Mouse (Mus musculus) kidney, adult 9 months (tissue): ENCODE data around the gene Ndrg3.
"Not testable (repeated sequence)": the region's sequence is repeated elsewhere in the genome, so short reads cannot be mapped to it uniquely, and the experiment has no call there.

ENCODE experiments used
- DNase-seq: peaks from one replicate; pipeline ENCODE4 v3.0.0; 2022

Gene Ndrg3

GRCm38 (mm10) chr2:156933426-156933825 lies 58.4 kb downstream of the Ndrg3 start:
- DNase-seq = no peak

DNA sequence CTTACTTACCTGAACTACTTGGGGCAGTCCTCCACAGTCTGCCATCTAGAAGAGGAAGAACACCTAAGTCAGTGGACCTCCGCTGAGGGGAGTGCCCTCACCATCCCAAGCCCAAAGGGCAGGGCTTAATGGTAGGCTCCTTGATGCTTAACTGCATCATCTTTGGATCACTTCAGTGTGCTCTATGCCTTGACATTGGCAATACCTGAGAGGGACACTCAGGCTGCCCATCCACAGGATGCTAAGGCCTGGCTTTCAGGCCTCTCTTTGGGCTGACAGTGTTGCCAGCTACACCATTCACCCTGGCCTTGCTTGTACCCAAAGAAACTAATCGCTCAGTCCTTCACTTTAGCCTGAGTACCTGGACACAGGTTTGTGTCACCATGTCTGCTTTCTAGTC lies 60.4 kb downstream of the Ndrg3 start:
- DNase-seq = no peak

GRCm38 (mm10) chr2:156930549-156930948 lies 61.3 kb downstream of the Ndrg3 start:
- DNase-seq = no peak

DNA sequence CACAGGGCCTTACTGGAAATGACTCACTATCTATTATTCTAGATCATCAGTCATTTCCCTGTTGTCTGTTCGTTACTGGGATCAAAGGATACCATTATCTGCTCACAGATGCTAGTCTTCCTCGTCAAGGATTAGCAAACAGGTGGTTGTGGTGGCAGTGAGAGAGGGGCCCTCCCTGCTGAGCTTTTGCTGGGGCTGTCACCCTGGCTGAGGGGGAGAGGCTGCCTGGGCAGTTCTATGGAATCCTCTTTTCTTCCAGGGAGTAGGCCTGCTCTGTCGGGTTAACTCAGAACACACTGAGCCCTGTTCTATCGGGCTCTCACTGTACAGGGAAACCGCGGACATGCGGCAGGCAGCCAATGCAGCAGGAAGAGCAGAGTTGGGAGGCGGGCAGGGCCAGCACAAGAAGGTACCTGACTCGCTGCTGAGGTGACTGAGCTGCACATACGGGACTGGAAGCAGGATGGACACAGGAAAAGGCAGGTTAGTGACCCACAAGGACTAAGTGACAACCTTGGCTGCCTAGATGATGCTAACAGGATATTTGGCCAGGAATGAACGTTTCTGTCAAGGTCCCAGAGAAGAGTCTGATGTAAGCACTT lies 62.2 kb downstream of the Ndrg3 start:
- DNase-seq = no peak

DNA sequence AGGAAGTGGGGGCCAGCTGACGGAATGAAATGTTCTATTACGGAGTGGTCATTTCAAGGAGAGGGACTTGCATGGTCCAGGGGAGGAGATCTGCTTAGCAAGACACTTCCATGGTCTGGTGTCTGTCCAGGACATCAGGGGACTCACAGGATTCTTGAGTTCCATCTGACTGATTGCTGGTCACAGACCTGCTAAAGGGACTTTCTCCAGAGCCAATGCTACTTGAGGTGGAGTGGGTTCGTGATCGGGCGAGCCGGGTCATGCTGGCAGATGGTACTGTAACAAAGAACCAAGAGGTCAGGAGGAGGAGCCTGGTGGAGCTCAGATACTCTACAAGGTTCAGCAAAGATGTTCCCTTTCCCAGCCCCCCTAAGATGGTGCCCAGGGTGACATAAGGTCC lies 63.2 kb downstream of the Ndrg3 start:
- DNase-seq = no peak

- DNase-seq = no peak
Measured at GRCm38 (mm10) chr2:156927663-156928062, 64.2 kb downstream of the Ndrg3 start.

- not testable (repeated sequence) for DNase-seq
Measured at GRCm38 (mm10) chr2:156925611-156926010, 66.2 kb downstream of the Ndrg3 start.

- not testable (repeated sequence) for DNase-seq
Measured at GRCm38 (mm10) chr2:156925075-156925474, 66.8 kb downstream of the Ndrg3 start.

GRCm38 (mm10) chr2:156924210-156924898 lies 67.5 kb downstream of the Ndrg3 start:
- DNase-seq = no peak

- DNase-seq = no peak
Measured at GRCm38 (mm10) chr2:156923057-156923456, 68.8 kb downstream of the Ndrg3 start.

DNA sequence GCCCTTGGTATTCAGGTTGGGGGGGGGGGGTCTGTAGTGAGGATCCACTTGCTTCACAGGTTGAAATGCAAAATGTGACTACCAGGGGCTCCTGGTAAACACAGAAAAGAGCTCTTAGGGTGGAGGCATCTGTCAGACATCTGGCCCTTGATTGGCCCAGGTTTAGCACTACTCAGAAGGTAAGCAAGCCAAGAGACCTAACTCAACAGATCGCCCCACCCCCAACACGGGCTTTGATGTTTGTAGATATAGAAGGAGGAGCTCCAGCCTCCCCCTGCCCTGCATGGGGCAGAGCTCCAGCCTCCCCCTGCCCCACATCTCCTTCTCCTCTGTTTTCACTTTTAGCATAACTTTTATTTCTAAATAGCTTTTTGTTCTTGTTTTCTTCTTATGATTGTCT lies 72.1 kb downstream of the Ndrg3 start:
- DNase-seq = no peak

- DNase-seq = not testable (repeated sequence)
Measured at GRCm38 (mm10) chr2:156919191-156919590, 72.7 kb downstream of the Ndrg3 start.

DNA sequence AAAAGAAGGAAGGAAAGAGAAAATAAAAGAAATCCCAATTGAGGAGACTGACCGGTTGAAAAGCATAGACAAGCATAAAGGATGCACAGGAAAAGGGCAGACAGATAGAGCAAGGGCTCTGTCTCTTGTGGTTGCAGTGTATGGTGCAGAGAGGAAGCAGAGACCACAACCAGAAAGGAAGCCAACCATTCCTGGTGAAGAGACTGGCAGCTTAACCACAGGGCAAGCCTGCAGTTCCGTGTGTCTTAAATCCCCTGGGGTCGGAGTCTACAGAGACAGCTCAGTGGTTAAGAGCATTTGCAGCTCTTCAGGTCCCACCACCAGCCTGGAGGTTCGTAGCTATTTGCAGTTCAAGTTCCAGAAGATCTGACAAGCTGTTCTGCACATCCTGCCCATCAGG lies 73.3 kb downstream of the Ndrg3 start:
- DNase-seq = no peak

GRCm38 (mm10) chr2:156916419-156917125 lies 75.3 kb downstream of the Ndrg3 start:
- no peak for DNase-seq

GRCm38 (mm10) chr2:156915559-156915958 lies 76.3 kb downstream of the Ndrg3 start:
- no peak for DNase-seq

DNA sequence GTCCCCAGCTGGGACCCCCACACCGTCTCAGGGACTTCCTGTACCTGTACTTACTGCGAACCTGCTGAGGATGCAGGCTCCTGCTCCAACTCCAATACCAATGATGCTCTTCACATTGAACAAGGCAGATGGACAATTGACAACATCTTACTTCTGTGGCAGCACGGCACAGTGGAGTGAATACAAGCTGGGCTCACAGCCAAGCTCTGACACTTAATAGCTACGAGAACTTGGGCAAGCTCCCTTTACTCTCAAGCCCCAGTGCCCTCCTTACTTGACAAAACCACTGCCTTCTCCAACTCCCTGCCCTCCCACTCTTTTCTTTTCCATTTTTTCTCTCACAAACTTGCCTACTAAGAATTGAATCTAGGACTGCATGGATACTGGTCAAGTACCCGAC lies 78.7 kb downstream of the Ndrg3 start:
- no peak for DNase-seq

DNA sequence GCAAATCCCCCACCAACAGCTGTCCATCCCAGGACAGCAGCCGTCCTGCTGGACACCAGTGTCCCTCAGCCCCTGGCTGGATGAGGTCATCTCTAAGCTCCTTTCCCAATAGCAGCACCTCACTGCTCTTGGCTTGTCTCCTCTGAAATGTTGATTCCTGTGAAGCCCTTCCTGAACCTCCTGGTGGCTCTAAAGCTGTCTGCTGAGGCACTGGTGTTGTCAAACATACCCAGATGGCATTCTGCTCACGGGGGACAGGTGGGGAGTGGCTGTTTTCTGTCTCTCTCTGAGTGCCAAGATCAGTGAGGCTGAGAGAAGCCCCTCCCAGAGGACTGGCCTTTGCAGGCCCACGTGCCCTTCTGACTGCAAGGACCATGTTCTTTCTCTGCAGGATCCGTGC lies 85.9 kb downstream of the Ndrg3 start:
- DNase-seq = not testable (repeated sequence)

GRCm38 (mm10) chr2:156904976-156905717 lies 86.7 kb downstream of the Ndrg3 start:
- DNase-seq = peak; percentile 79

DNA sequence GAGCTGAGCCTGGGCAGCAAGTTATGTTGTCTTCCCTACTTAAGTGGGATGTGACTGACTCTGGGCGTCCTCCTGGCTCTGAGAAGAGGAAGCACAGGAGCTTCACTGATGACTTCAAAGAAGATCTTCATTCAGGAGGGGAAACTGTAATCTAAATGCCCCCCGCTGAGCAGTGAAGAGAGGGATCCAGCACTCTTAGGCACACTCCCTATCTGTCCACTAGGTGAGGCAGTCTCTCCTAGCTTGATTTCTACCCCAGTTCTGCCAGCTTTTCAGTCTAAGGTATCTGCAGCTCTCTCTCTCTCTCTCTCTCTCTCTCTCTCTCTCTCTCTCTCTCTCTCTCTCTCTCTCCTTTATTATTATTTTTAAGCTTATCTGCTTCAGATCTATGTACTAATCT lies 88.5 kb downstream of the Ndrg3 start:
- DNase-seq = no peak

GRCm38 (mm10) chr2:156902411-156902810 lies 89.4 kb downstream of the Ndrg3 start:
- DNase-seq = not testable (repeated sequence)

DNA sequence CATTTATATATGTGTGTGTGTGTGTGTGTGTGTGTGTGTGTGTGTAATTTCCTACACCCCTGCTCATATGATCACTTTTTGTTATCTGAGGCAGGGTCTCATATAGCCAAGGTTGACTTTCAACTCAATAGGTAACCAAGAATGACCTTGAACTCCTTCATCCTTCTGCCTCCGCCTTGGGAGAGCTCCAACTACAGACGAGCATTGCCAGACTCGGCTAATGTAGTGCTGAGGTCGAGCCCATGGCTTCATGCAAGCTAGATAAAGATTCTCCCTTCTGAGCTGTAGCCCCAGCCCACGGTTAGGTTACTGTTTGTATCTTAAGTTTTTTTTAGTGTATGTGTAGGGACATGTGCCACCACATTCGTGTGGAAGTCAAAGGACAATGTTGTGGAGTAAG lies 90.0 kb downstream of the Ndrg3 start:
- no peak for DNase-seq

DNA sequence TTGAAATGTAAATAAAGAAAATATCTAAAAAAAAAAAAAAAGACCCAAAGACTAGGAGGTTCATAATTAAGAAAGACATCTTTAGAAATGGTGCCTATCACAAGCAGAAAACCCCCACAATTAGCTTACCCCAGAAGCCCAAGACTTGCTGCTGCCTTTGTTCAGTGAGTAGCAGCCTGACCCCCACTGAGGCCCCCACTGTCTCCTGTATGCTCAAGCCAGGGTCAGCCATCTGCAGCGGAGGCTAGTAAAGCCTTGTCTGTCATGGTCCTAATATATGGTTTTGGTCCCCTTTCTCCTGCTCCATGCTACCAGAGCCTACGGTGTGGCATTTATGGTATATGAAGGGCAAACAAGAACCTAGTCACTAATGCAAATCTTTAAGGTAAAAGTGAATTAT lies 90.5 kb downstream of the Ndrg3 start:
- no peak for DNase-seq

DNA sequence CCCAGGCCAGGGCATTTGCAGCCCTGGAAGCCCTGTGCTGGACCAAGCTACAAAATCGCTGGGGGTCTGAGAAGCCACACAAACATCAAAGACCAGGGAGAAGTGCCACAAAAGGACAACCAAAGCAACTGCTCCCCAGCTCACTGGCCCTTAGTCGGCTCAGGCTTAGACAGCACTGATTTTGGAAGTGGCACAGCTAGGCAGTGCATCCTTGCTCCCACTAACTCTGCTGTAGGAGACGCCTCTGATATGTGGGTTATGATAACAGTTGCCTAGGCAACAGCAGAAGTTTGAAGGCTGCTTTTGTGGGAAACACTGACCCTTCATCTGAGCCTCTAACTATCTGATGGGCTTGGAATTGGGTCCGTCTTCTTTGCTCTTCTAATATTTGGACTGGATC lies 92.7 kb downstream of the Ndrg3 start:
- DNase-seq = no peak

DNA sequence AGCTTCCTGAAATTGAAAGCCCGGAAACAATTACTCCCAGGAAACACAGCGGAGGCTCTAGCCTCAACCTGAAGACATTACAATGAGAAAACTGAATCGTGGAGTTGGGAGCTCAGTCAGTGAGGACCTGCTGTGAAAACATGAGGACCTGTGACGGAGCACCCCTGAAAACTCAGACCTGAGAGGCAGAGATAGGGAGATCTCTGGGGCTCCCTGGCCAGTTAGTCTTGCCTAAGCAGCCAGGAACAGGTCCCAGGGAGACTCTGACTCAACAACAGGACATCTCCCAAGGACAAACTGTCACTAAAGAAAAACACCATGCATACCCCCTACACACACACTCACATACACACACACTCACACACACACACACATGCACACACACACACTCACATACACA lies 93.5 kb downstream of the Ndrg3 start:
- DNase-seq = no peak
